Mouse (Mus musculus): ENCODE results near the gene Myo16. TPM values are rescaled to one million over a fixed set of nuclear protein-coding genes. Genes with fewer than 3 reads are reported as not detected.

Gene Myo16
- total RNA-seq (2023), result not detected

GRCm38 (mm10) chr8:10153611-10154438 is at the start of gene Myo16:
Myo16 (plus strand) TSS chr8:10153911.

Other genes starting within 250 kb of the Myo16 start
- 1 to 10 TPM; 1.8 to 2.7 TPM for gene Lig4, start 176.2 kb upstream of the Myo16 start, total RNA-seq (2023)
- gene Abhd13, start 176.2 kb upstream of the Myo16 start, total RNA-seq (2023), result 10 to 100 TPM; 13.4 to 15.1 TPM
- gene Tnfsf13b, start 147.4 kb upstream of the Myo16 start, total RNA-seq (2023), result 10 to 100 TPM; 14.1 to 16.1 TPM